Mouse (Mus musculus): ENCODE results near the gene Myo15b. TPM values are rescaled to one million over a fixed set of nuclear protein-coding genes. Genes with fewer than 3 reads are reported as not detected.

Gene Myo15b
- polyA plus RNA-seq (2015; fragmentation: Nextera tagmentation; extraction: Ambion mirVana), result 0.22 and 0.26 TPM in 2 replicates

GRCm38 (mm10) chr11:115858354-115858753 is at the start of gene Myo15b:
Myo15b (plus strand) TSS chr11:115858406.

GRCm38 (mm10) chr11:115813507-115814296 is 44.5 kb upstream of the Myo15b start, which contains the start of gene Caskin2:
Caskin2 (minus strand) TSS chr11:115813639.

GRCm38 (mm10) chr11:115814605-115815450 is 43.4 kb upstream of the Myo15b start, which contains the start of gene Tsen54:
Tsen54 (plus strand) TSS chr11:115814724.

GRCm38 (mm10) chr11:115823774-115824740 is 34.1 kb upstream of the Myo15b start, which contains the start of gene Llgl2:
Llgl2 (plus strand) TSS chr11:115824049.

GRCm38 (mm10) chr11:115899486-115900266 is 41.5 kb downstream of the Myo15b start, which contains the start of gene Smim5:
Smim5 (plus strand) TSS chr11:115899966.

GRCm38 (mm10) chr11:115911632-115912376 is 53.6 kb downstream of the Myo15b start, which contains the start of gene Smim6:
Smim6 (plus strand) TSS chr11:115912017.

GRCm38 (mm10) chr11:115933108-115933746 is 75.0 kb downstream of the Myo15b start, which contains the start of the genes Sap30bp and Recql5:
Sap30bp (plus strand) TSS chr11:115933282.
Recql5 (minus strand) TSS chr11:115933477.

Other genes starting within 250 kb of the Myo15b start
- 39.6 and 43.5 TPM in 2 replicates for gene Mif4gd, start 245.4 kb upstream of the Myo15b start, polyA plus RNA-seq (2015; fragmentation: Nextera tagmentation; extraction: Ambion mirVana)
- gene Slc25a19, start 230.1 kb upstream of the Myo15b start, polyA plus RNA-seq (2015; fragmentation: Nextera tagmentation; extraction: Ambion mirVana), result 11.5 and 13.6 TPM in 2 replicates
- gene Grb2, start 149.8 kb upstream of the Myo15b start, polyA plus RNA-seq (2015; fragmentation: Nextera tagmentation; extraction: Ambion mirVana), result 51.7 and 54.6 TPM in 2 replicates
- gene Tmem94, start 93.0 kb upstream of the Myo15b start, polyA plus RNA-seq (2015; fragmentation: Nextera tagmentation; extraction: Ambion mirVana), result 8.6 and 9.0 TPM in 2 replicates
- gene Caskin2, start 44.8 kb upstream of the Myo15b start, polyA plus RNA-seq (2015; fragmentation: Nextera tagmentation; extraction: Ambion mirVana), result 7.9 and 8.2 TPM in 2 replicates
- 16.5 and 18.5 TPM in 2 replicates for gene Tsen54, start 43.7 kb upstream of the Myo15b start, polyA plus RNA-seq (2015; fragmentation: Nextera tagmentation; extraction: Ambion mirVana)
- gene Llgl2, start 34.4 kb upstream of the Myo15b start, polyA plus RNA-seq (2015; fragmentation: Nextera tagmentation; extraction: Ambion mirVana), result 21.2 and 21.8 TPM in 2 replicates
- gene Smim5, start 41.6 kb downstream of the Myo15b start, polyA plus RNA-seq (2015; fragmentation: Nextera tagmentation; extraction: Ambion mirVana), result 3.9 and 6.6 TPM in 2 replicates
- gene Smim6, start 53.6 kb downstream of the Myo15b start, polyA plus RNA-seq (2015; fragmentation: Nextera tagmentation; extraction: Ambion mirVana), result 2.8 and 3.7 TPM in 2 replicates
- gene Sap30bp, start 74.9 kb downstream of the Myo15b start, polyA plus RNA-seq (2015; fragmentation: Nextera tagmentation; extraction: Ambion mirVana), result 22.6 and 24.7 TPM in 2 replicates
- gene Recql5, start 75.1 kb downstream of the Myo15b start, polyA plus RNA-seq (2015; fragmentation: Nextera tagmentation; extraction: Ambion mirVana), result 8.5 and 8.6 TPM in 2 replicates
- gene Itgb4, start 116.3 kb downstream of the Myo15b start, polyA plus RNA-seq (2015; fragmentation: Nextera tagmentation; extraction: Ambion mirVana), result 13.1 TPM in 2 replicates
- gene Galk1, start 154.3 kb downstream of the Myo15b start, polyA plus RNA-seq (2015; fragmentation: Nextera tagmentation; extraction: Ambion mirVana), result 119 and 133 TPM in 2 replicates
- gene H3f3b, start 169.6 kb downstream of the Myo15b start, polyA plus RNA-seq (2015; fragmentation: Nextera tagmentation; extraction: Ambion mirVana), result 888 and 961 TPM in 2 replicates
- 10.9 and 11.5 TPM in 2 replicates for gene Unk, start 171.9 kb downstream of the Myo15b start, polyA plus RNA-seq (2015; fragmentation: Nextera tagmentation; extraction: Ambion mirVana)
- 8.6 and 9.9 TPM in 2 replicates for gene Unc13d, start 219.6 kb downstream of the Myo15b start, polyA plus RNA-seq (2015; fragmentation: Nextera tagmentation; extraction: Ambion mirVana)
- 101 and 115 TPM in 2 replicates for gene Wbp2, start 228.6 kb downstream of the Myo15b start, polyA plus RNA-seq (2015; fragmentation: Nextera tagmentation; extraction: Ambion mirVana)

All from urinary bladder, postnatal 0 days (tissue).